Mouse (Mus musculus): Measurements from ENCODE around the gene Il21r. TPM values are rescaled to one million over a fixed set of nuclear protein-coding genes. Genes with fewer than 3 reads are reported as not detected.

Il21r gene
- polyA plus RNA-seq, 1 experiment from 2014 or later: 0.22 TPM

DNA sequence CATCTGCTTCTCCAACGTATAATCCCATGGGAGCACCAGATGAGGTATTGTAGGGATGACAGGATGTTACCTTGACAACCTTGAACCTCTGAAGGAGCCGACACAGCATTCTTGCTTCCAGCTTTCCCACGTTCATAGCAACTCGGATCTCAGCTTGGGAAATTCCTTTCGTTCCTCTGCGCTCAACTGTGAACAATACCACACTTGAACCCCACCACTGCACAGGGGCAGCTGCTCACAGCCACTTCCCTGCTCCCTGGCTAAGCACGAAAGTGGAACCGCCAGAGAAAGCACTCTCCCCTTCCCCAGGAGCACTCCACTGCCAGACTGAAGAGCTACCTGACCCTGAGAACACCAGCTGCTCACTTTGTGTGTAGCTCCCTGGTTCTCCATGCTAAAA is 75.5 kb downstream of the Il21r start:
- no peak overlapping the region for H3K4me2 ChIP-seq (replicated peaks; ENCODE audit: low read depth, low read length)
- no peak for ATAC-seq (ENCODE audit: low FRiP score, low TSS enrichment)
- H3K9ac ChIP-seq (ENCODE audit: low read depth, low read length): no peak overlapping the region
- no peaks in the 10 kb centered on the region for H3K9me3 ChIP-seq (ENCODE audit: control insufficient read depth, low read length)
- no peaks in the 10 kb centered on the region for H3K27me3 ChIP-seq (ENCODE audit: control insufficient read depth, insufficient read depth, low read length)
- WGBS: 75% methylated on average over 8 of the region's 8 CpGs
- H3K4me3 ChIP-seq (ENCODE audit: low read length): no peak overlapping the region
- H3K4me1 ChIP-seq (ENCODE audit: control insufficient read depth, insufficient read depth, low read length): no peaks in the 10 kb centered on the region
- H3K27ac ChIP-seq (ENCODE audit: low read depth, low read length): no peak overlapping the region
- peaks cover 87% of the 10 kb centered on the region for H3K36me3 ChIP-seq (ENCODE audit: control insufficient read depth, insufficient read depth, low read length)

- H3K4me1 ChIP-seq (ENCODE audit: control insufficient read depth, insufficient read depth, low read length): no peaks in the 10 kb centered on the region
- H3K4me3 ChIP-seq (ENCODE audit: low read length): no peak overlapping the region
- H3K36me3 ChIP-seq (ENCODE audit: control insufficient read depth, insufficient read depth, low read length): peaks cover 77% of the 10 kb centered on the region
- H3K9me3 ChIP-seq (ENCODE audit: control insufficient read depth, low read length): no peaks in the 10 kb centered on the region
- 84% methylated on average over 9 of the region's 9 CpGs for WGBS
- H3K27me3 ChIP-seq (ENCODE audit: control insufficient read depth, insufficient read depth, low read length): no peaks in the 10 kb centered on the region
- ATAC-seq (ENCODE audit: low FRiP score, low TSS enrichment): no peak
- H3K9ac ChIP-seq (ENCODE audit: low read depth, low read length): no peak overlapping the region
- no peak overlapping the region for H3K4me2 ChIP-seq (replicated peaks; ENCODE audit: low read depth, low read length)
- no peak overlapping the region for H3K27ac ChIP-seq (ENCODE audit: low read depth, low read length)
Observed at GRCm38 (mm10) chr7:125679936-125680335, 76.7 kb downstream of the Il21r start.

Other genes starting within 250 kb of the Il21r start
- 9.6 and 12.7 TPM in 2 replicates for gene Kdm8, start 158.8 kb upstream of the Il21r start, polyA plus RNA-seq (2014; fragmentation: Nextera tagmentation; extraction: Ambion mirVana)
- 137 and 157 TPM in 2 replicates for gene Nsmce1, start 111.8 kb upstream of the Il21r start, polyA plus RNA-seq (2014; fragmentation: Nextera tagmentation; extraction: Ambion mirVana)
- 4.0 and 5.9 TPM in 2 replicates for gene Il4ra, start 51.3 kb upstream of the Il21r start, polyA plus RNA-seq (2014; fragmentation: Nextera tagmentation; extraction: Ambion mirVana)
- gene Gtf3c1, start 104.4 kb downstream of the Il21r start, polyA plus RNA-seq (2014; fragmentation: Nextera tagmentation; extraction: Ambion mirVana): 20.0 and 35.5 TPM in 2 replicates
- 7.3 and 11.5 TPM in 2 replicates for gene D430042O09Rik, start 104.5 kb downstream of the Il21r start, polyA plus RNA-seq (2014; fragmentation: Nextera tagmentation; extraction: Ambion mirVana)